Mouse (Mus musculus): ENCODE results near the gene Il18rap. TPM values are rescaled to one million over a fixed set of nuclear protein-coding genes. Genes with fewer than 3 reads are reported as not detected.

The Il18rap gene
- total and polyA plus RNA-seq, 3 experiments, result 1.1 to 3.0 (median 2.5) TPM

DNA sequence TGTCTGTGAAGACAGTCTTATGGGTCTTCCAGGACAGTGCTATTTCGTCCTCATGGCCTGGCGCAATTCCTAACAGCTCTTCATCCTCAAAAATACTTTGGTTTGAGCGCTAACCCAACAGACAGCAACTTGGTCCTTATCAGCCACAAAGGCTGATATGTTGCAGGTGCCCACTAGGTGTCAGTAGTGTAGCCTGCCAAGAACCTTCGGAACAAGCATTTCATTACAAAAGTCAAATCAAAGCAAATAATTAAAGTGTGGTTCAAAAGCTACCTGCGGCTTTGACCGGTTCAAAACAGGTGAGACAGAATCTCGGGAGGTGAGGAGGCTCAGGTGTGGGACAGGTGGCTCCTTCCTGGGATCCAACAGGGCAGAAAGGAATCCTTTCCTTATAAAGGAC lies 64.6 kb downstream of the Il18rap start, which contains the start of gene Slc9a4:
Gene Slc9a4, plus strand, starts transcription at position 298 of the 400 bp plus-strand sequence.
- Histone ChIP-seq H3K4me2 (ENCODE audit: insufficient read depth, low read depth, poor library complexity, severe bottlenecking) (no peak within 1 kb of the TSS), H3K36me3 (replicated peaks in 1 of 2; ENCODE audit: control insufficient read depth in 1 of 2, insufficient read depth in 1 of 2, low read length in 1 of 2) (no peaks in the 10 kb centered on the region), H3K79me2 (replicated peaks; ENCODE audit: control insufficient read depth, extremely low read depth, insufficient read depth, poor library complexity, severe bottlenecking) (no peaks in the 10 kb centered on the region), H3K27me3 (replicated peaks) (no peaks in the 10 kb centered on the region), H3K9me3 (replicated peaks; ENCODE audit: low read length) (no peaks in the 10 kb centered on the region), H3K27ac (ENCODE audit: insufficient read depth, low read depth) (no peak within 1 kb of the TSS), H3K9ac (ENCODE audit: insufficient read depth, low read depth) (no peak within 1 kb of the TSS), H3K4me3 (replicated peaks in 1 of 3; ENCODE audit: low read depth in 2 of 3, low read length in 2 of 3, poor library complexity in 1 of 3) (no peak within 1 kb of the TSS), H3K4me1 (ENCODE audit: control insufficient read depth in 1 of 2, insufficient read depth in 2 of 2) (peaks cover 0 to under 1% of the 10 kb centered on the region in 2 experiments; a peak in 1 of 4 replicates)
- peak; percentile 51 for DNase-seq (ENCODE audit: extremely low read depth)
- dilution Hi-C loops (cut with MboI; ENCODE audit: extremely low pct_ligation_motif_present, extremely low pct_unique_long_range_greater_than_20kb, low sequenced_read_pairs), result no loop called here
- in situ Hi-C loops (cut with MboI; ENCODE audit: low pct_ligation_motif_present, low pct_unique_long_range_greater_than_20kb, low sequenced_read_pairs), result loop anchor here (10.0 kb wide), 1 partner anchor 75 kb away; no protein-coding TSS in a partner anchor
- TF ChIP-seq ZC3H11A (IDR thresholded peaks at IDR 0.05; ENCODE audit: low read depth, low read length) (no peak; the same call in 1 of the 2 replicates), CHD2 (IDR thresholded peaks at IDR 0.05; ENCODE audit: low read length) (no peak), RAD21 (IDR thresholded peaks at IDR 0.05; ENCODE audit: low read depth, low read length) (peak; percentile 68), CTCF (conservative IDR thresholded peaks at IDR 0.05 in 1 of 2, IDR thresholded peaks at IDR 0.05 in 1 of 2; ENCODE audit: low read depth in 2 of 2, low read length in 2 of 2) (peak; percentile 61 to 64), SMC3 (IDR thresholded peaks at IDR 0.05; ENCODE audit: low read depth, low read length) (peak; percentile 72), PAX5 (IDR thresholded peaks at IDR 0.05; ENCODE audit: low read length) (no peak)

- in situ Hi-C loops (cut with MboI; ENCODE audit: low pct_ligation_motif_present, low pct_unique_long_range_greater_than_20kb, low sequenced_read_pairs) (loop anchor here (10.0 kb wide), 1 partner anchor 75 kb away; no protein-coding TSS in a partner anchor), dilution Hi-C loops (cut with MboI; ENCODE audit: extremely low pct_ligation_motif_present, extremely low pct_unique_long_range_greater_than_20kb, low sequenced_read_pairs) (no loop called here)
- no peak overlapping the region for H3K4me2 ChIP-seq (ENCODE audit: insufficient read depth, low read depth, poor library complexity, severe bottlenecking)
- no peak overlapping the region for H3K9ac ChIP-seq (ENCODE audit: insufficient read depth, low read depth)
- no peak for DNase-seq (ENCODE audit: extremely low read depth)
- H3K9me3 ChIP-seq (replicated peaks; ENCODE audit: low read length), result no peaks in the 10 kb centered on the region
- TF ChIP-seq HCFC1 (IDR thresholded peaks at IDR 0.05; ENCODE audit: low read depth, low read length) (no peak), BHLHE40 (IDR thresholded peaks at IDR 0.05; ENCODE audit: low read depth, low read length) (no peak), RAD21 (IDR thresholded peaks at IDR 0.05; ENCODE audit: low read depth, low read length) (no peak), ZNF384 (IDR thresholded peaks at IDR 0.05; ENCODE audit: low read depth, low read length) (no peak), MAFK (IDR thresholded peaks at IDR 0.05; ENCODE audit: insufficient replicate concordance, low read length) (no peak), MAZ (IDR thresholded peaks at IDR 0.05; ENCODE audit: low read depth, low read length) (no peak)
- H3K4me3 ChIP-seq (replicated peaks in 1 of 3; ENCODE audit: low read depth in 2 of 3, low read length in 2 of 3, poor library complexity in 1 of 3), result no peak overlapping the region
- peaks cover 0 to 4% of the 10 kb centered on the region in 2 experiments; a peak in 1 of 4 replicates for H3K4me1 ChIP-seq (ENCODE audit: control insufficient read depth in 1 of 2, insufficient read depth in 2 of 2)
- no peaks in the 10 kb centered on the region for H3K79me2 ChIP-seq (replicated peaks; ENCODE audit: control insufficient read depth, extremely low read depth, insufficient read depth, poor library complexity, severe bottlenecking)
- no peaks in the 10 kb centered on the region for H3K27me3 ChIP-seq (replicated peaks)
- no peak overlapping the region for H3K27ac ChIP-seq (ENCODE audit: insufficient read depth, low read depth)
- H3K36me3 ChIP-seq (replicated peaks in 1 of 2; ENCODE audit: control insufficient read depth in 1 of 2, insufficient read depth in 1 of 2, low read length in 1 of 2), result no peaks in the 10 kb centered on the region
Measured at GRCm38 (mm10) chr1:40580269-40580668, 65.1 kb downstream of the Il18rap start.

GRCm38 (mm10) chr1:40586776-40587175 lies 71.6 kb downstream of the Il18rap start:
- TF ChIP-seq NRF1 (IDR thresholded peaks at IDR 0.05; ENCODE audit: low read depth, low read length) (no peak), CHD1 (IDR thresholded peaks at IDR 0.05; ENCODE audit: low read depth, low read length) (no peak), TCF12 (IDR thresholded peaks at IDR 0.05; ENCODE audit: low read depth, low read length) (no peak), MYC (IDR thresholded peaks at IDR 0.05; ENCODE audit: low read depth, low read length) (no peak), RCOR1 (conservative IDR thresholded peaks at IDR 0.05; ENCODE audit: low read depth, low read length) (no peak), ZKSCAN1 (IDR thresholded peaks at IDR 0.05; ENCODE audit: borderline replicate concordance, low read depth, low read length) (no peak), SMC3 (IDR thresholded peaks at IDR 0.05; ENCODE audit: low read depth, low read length) (no peak), PAX5 (IDR thresholded peaks at IDR 0.05; ENCODE audit: low read length) (no peak), MAX (IDR thresholded peaks at IDR 0.05; ENCODE audit: low read length) (no peak)
- no peaks in the 10 kb centered on the region for H3K36me3 ChIP-seq (replicated peaks in 1 of 2; ENCODE audit: control insufficient read depth in 1 of 2, insufficient read depth in 1 of 2, low read length in 1 of 2)
- H3K4me3 ChIP-seq (replicated peaks in 1 of 3; ENCODE audit: low read depth in 2 of 3, low read length in 2 of 3, poor library complexity in 1 of 3), result no peak overlapping the region
- no peaks in the 10 kb centered on the region for H3K79me2 ChIP-seq (replicated peaks; ENCODE audit: control insufficient read depth, extremely low read depth, insufficient read depth, poor library complexity, severe bottlenecking)
- no peak overlapping the region for H3K4me2 ChIP-seq (ENCODE audit: insufficient read depth, low read depth, poor library complexity, severe bottlenecking)
- in situ Hi-C loops (cut with MboI; ENCODE audit: low pct_ligation_motif_present, low pct_unique_long_range_greater_than_20kb, low sequenced_read_pairs), result loop anchor here (10.0 kb wide), 1 partner anchor 68 kb away; no protein-coding TSS in a partner anchor
- H3K9me3 ChIP-seq (replicated peaks; ENCODE audit: low read length), result peaks cover 2% of the 10 kb centered on the region
- peaks cover 0 to 6% of the 10 kb centered on the region in 2 experiments; a peak in 2 of 4 replicates for H3K4me1 ChIP-seq (ENCODE audit: control insufficient read depth in 1 of 2, insufficient read depth in 2 of 2)
- DNase-seq (ENCODE audit: extremely low read depth), result no peak
- no peak overlapping the region for H3K27ac ChIP-seq (ENCODE audit: insufficient read depth, low read depth)
- H3K9ac ChIP-seq (ENCODE audit: insufficient read depth, low read depth), result no peak overlapping the region
- H3K27me3 ChIP-seq (replicated peaks), result no peaks in the 10 kb centered on the region
- dilution Hi-C loops (cut with MboI; ENCODE audit: extremely low pct_ligation_motif_present, extremely low pct_unique_long_range_greater_than_20kb, low sequenced_read_pairs), result no loop called here
